Mouse (Mus musculus): ENCODE data around the gene Gm6509.
"Not testable (repeated sequence)": the region's sequence is repeated elsewhere in the genome, so short reads cannot be mapped to it uniquely, and the experiment has no call there.

The Gm6509 gene

DNA sequence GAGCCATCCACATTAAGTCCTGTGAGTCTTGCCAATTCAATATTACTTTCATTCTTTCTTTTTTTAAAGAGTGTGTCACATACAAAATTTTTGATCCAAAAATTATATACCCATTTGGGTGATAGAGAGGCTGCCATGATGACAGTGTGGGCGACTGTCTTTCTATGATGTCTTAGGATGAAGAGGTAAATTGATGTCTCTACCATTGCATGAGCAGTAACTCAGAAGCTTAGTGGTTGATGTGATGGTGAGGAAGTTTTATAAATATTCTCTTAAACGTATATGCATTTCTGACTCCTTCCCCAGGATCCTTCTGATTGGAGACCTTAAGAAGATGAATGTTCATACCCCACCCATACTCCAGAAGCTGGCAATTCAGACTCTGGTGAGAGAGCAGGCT lies at the start of gene Gm6509:
TSS of gene Gm6509 (plus strand) at position 301 of the 400 bp plus-strand sequence.
- DNase-seq = not testable (repeated sequence)

- DNase-seq = not testable (repeated sequence)
Observed at GRCm38 (mm10) chr5:94616242-94616641, 7.5 kb upstream of the Gm6509 start, which contains the start of gene Gm3147. Gene Gm3147, minus strand, starts transcription at chr5:94616342.

- not testable (repeated sequence) for DNase-seq
Observed at GRCm38 (mm10) chr5:94648082-94648481, 24.3 kb downstream of the Gm6509 start, which contains the start of gene Gm6205. Gene Gm6205, plus strand, starts transcription at chr5:94648382.

All from cerebellum, adult 8-10 months (tissue).